Mouse (Mus musculus): Measurements from ENCODE around the gene Nrm. TPM values are rescaled to one million over a fixed set of nuclear protein-coding genes. Genes with fewer than 3 reads are reported as not detected.
A peak's percentile ranks its signal among the peaks of the same experiment; 100 is the strongest.

Nrm gene
- total RNA-seq (2021) = 1 to 10 TPM in 1 of 2 experiments, under 1 TPM in 1; 0.74 to 1.6 TPM
- long read RNA-seq, experiment 1, partial matches to known transcripts = 1 of 2 reads
- long read RNA-seq, experiment 1, other reads (novel, unspliced or antisense) = 0 of 2 reads
- long read RNA-seq, experiment 2, partial matches to known transcripts = 0 of 1 reads
- long read RNA-seq, experiment 2, other reads (novel, unspliced or antisense) = 0 of 1 reads

DNA sequence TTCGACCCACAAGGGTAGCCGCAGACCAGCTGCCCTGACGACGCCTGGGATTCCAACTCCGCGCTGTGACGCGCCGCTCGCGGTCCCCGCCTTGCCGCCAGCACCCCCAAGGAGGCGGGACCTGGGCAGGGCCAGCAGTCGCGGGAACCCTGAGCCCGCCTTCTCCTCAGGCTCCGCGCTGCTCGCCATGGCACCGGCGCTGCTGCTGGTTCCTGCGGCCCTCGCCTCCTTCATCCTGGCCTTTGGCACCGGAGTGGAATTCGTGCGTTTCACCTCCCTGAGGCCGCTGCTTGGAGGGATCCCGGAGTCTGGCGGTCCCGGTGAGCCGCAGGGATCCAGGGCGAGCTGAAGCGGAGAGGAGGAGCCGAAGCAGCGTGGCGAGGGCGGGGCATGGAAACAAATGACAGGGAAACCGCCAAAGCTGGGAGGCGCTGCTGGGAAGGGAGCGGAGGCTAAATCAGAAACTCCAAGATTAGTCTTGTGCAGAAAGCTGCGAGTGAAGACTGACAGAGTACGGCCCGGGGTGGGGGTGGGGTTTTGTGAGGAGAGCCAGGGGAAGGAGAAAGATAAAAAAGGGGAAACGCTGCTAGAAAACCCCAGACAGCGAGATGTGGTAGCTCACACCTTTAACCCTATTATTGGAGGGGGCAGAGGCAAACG lies at the start of gene Nrm:
Gene Nrm (plus strand): TSS at position 121 of the 660 bp plus-strand sequence.
- peak; percentile 88 for DNase-seq

DNA sequence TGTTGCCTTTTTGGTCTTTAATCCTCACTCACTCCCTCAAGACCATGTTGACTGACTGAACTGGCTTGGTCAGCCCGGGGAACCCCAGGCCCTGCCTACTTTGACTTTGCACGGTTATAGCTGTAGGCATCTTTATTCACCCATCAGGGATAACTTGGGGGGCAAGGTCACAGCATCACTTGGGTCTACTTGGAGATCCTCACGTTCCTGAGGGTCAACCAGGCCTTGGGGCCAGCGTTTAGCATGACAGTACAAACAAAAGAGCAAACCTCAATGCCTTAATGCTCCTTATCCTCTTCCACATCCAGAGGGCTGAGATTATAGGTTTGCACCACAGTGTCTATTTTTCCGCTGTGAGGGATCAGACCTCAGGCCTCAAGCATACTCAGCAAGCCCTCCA lies 48.8 kb upstream of the Nrm start:
- DNase-seq = no peak

DNA sequence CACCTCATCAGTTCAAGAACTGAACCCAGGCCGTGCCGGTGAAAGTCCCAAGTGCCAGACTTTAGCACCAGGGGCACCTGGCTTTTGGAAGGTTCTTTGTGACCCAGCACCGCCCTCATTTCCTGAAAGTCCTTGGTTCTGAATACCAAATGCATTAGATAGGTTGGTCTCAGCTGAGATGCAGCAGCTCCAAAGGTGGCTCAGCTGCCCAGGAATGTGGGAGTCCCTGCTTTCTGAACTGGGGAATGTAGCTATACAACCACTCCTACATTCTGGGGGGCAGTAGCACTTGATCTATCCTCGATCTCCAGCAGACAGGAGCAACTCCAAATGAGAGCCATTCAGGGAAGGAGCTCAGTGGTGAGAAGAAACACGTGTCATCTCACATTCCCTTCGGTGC lies 48.4 kb upstream of the Nrm start:
- no peak for DNase-seq

- peak; percentile 89 for DNase-seq
Measured at GRCm38 (mm10) chr17:35813245-35813647, 47.9 kb upstream of the Nrm start.

DNA sequence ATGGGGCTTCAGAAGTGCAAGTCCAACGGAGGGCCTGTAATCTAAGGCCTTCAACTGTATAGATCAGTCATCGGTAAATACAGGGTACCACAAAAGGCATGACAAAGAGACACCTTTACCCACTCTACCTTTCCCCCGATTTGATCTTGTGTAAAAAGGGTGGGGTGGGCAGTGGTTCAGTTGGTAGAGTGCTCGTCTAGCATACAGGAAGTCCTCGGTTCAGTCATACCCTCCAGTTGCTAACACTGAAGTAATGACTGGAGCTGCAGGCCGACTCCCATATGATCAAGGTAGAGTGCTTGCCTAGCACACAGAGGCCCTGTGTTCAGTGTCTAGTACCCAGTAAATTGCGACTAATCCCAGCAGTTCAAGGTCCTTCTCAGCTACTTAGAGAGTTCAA lies 47.5 kb upstream of the Nrm start:
- DNase-seq = no peak

GRCm38 (mm10) chr17:35814678-35815077 lies 46.4 kb upstream of the Nrm start:
- DNase-seq = no peak

GRCm38 (mm10) chr17:35815836-35816235 lies 45.3 kb upstream of the Nrm start:
- DNase-seq = no peak

- DNase-seq = no peak
Measured at GRCm38 (mm10) chr17:35816686-35817085, 44.4 kb upstream of the Nrm start.

DNA sequence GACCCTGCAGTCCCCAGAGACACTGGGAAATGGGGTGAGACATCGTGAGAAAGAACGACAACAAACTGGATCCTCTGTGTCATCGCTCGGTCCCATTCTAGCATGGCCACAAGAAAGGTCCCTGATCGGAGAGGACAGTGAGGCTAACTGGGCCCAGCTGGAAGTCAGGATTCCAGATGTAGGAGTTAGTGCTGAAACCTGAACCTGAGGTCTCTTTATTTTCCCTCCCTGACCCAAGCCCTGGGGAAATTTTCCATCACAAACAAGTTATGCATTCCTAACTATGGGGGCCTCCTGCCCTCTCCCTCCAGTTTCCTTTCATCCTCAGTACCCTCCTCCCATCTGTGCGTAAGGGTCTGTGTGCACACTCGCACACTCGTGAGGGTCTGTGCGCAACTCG lies 43.9 kb upstream of the Nrm start:
- no peak for DNase-seq

DNA sequence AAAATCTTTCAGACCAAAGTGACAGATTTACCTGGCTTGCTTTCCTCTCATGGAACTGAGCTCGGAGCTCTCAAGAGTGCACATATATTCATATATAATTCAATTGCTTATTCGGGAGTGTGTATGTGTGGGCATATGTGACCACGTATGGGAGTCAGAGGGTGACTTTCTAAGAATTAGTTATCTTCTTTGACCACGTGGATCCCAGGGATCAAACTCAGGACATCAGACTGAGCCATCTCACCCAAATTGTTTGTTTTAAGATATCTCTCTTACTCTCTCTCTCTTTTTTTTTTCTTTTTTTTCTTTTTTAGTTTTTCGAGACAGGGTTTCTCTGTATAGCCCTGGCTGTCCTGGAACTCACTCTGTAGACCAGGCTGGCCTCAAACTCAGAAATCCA lies 41.0 kb upstream of the Nrm start:
- DNase-seq = no peak

DNA sequence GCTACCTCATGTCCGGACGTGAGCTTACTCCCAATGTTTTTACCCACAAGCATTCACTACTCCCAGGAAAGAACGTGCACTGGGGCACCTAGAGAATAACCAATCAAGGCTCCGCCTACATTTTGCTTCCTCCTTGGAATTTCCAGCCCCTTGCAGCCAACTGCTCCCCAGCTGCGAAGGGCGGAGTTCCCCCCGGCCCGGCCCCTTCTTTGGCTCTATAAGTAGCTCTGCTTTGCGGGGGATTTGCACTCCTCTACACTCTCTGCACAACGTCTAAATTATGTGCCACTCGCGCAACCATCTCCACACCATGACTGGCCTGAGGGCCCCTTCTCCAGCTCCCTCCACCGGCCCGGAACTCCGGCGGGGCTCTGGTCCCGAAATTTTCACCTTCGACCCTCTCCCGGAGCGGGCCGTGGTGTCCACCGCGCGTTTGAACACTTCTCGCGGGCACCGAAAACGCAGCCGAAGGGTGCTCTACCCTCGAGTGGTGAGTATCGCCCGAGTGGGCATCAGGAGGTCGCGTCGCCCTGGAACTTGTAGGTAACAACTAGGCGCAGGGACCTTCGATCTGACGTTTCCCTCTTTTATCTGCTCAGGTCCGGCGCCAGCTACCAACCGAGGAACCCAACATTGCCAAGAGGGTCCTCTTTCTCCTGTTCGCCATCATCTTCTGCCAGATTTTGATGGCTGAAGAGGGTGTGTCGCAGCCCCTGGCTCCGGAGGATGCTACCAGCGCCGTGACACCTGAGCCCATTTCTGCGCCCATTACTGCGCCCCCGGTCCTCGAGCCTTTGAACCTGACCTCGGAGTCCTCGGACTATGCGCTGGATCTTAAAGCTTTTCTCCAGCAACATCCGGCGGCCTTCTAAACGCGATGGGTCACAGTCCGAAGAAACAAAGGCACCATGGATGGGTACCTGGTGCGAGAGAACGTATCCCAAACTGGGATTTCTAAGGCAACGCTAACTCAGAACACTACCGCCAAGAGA lies 39.4 kb upstream of the Nrm start, which contains the start of gene Ier3:
Gene Ier3 (plus strand): TSS at position 246 of the 992 bp plus-strand sequence.
- DNase-seq = peak; percentile 85

GRCm38 (mm10) chr17:35822564-35822963 lies 38.6 kb upstream of the Nrm start:
- no peak for DNase-seq

GRCm38 (mm10) chr17:35822964-35823937 lies 37.9 kb upstream of the Nrm start, which contains the start of gene Flot1:
Gene Flot1, plus strand, starts transcription at chr17:35823230.
- peak; percentile 87 for DNase-seq

DNA sequence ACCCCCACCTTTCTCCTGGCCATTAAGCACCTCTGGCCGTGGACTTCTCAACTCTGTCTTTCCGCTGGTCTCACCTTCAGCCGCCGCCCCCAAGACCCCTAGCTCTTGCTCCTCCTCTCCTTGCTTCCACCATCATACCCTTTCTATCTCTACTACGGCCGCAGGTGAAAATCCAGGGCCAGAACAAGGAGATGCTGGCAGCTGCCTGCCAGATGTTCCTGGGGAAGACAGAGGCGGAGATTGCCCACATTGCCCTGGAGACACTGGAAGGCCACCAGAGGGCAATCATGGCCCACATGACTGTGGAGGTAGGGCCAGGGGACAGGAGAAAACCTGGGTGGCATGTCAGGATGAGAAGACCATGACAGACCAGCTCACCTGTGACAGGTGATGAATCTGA lies 36.7 kb upstream of the Nrm start:
- no peak for DNase-seq

DNA sequence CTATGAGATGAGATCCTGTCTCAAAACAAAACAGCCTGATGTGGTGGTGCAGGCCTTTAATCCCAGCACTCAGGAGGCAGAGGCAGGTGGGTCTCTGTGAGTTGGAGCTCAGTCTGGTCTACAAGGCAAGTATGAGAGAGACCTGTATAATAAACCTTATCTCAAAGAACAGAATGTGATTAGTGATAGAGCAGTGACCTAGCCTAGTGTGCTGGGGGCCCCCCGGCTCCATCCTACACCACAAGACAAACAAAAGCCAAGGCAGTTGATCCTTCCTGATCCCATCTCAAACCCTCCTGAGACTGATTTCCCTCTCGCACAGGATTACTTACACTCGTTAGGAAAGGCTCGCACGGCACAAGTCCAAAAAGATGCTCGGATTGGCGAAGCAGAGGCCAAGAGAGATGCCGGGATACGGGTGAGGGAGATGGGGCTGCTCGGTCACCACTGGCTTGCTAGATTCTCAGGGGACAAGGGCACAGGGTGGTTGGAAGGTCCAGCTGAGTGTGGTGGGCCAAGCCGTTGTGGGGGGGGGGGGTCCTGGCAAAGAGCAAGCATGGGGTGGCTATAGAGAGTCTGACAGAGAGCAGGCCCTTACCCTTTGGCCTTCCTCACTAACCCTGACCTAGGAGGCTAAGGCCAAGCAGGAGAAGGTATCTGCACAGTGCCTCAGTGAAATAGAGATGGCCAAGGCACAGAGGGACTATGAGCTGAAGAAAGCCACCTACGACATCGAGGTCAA lies 35.8 kb upstream of the Nrm start:
- no peak for DNase-seq

- DNase-seq = peak; percentile 74
Measured at GRCm38 (mm10) chr17:35829737-35830136, 31.4 kb upstream of the Nrm start.

DNA sequence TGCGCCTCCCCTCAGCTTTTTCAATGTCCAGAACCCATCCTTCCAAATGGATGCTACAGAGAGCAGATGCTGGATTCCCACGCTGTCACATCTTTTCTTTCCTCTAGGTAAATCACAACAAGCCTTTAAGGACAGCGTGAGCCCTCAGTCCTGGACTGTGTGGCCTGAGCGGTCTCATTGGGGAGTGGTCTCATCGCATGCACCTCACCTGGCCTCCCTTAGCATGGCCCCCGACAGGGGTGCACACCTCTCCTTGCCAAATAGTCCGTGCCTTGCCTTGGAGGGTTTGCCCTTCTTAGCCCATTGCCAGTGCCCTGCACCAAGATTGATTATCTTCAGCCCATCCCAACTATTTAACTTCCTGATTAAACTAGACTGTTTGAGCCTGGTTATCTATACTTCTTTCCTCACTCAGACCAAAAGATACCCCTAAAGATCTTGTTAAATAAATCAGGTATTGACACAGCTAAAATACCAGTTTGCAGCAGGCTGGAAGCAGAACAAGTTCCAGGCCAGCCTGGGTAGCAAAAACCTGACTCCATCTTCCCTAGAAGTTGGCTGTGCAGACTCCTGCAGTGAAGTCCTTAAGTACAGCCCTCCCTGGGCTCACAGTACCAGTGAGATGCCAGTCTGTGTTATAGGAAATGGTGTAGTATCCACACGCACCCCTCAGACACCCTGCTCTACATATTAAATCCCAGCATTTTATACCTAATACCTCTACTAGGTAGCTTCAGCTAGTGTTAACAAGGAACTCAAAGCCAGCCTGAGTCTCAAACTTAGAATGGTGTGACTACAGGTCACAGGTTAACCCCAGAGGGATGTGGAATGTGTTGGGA lies 28.5 kb upstream of the Nrm start:
- no peak for DNase-seq

DNA sequence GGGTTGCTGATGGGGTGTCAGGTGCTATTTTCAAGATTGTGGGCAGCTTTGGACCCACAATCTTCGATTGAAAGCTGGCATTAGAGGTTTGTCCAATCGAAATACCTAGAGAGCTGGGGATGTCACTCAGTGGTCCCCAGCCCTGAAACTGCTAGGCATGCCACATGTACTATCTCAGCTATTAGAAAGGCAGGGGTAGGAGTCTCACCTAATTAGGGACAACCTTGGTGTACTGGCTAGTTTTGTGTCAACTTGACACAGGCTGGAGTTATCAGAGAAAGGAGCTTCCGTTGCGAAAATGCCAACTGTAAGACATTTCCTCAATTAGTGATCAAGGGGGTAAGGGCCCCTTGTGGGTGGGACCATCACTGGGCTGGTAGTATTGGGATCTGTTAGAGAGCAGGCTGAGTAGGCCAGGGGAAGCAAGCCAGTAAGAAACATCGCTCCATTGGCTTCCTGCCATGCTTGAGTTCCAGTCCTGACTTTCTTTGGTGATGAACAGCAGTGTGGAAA lies 27.8 kb upstream of the Nrm start:
- DNase-seq = no peak

DNA sequence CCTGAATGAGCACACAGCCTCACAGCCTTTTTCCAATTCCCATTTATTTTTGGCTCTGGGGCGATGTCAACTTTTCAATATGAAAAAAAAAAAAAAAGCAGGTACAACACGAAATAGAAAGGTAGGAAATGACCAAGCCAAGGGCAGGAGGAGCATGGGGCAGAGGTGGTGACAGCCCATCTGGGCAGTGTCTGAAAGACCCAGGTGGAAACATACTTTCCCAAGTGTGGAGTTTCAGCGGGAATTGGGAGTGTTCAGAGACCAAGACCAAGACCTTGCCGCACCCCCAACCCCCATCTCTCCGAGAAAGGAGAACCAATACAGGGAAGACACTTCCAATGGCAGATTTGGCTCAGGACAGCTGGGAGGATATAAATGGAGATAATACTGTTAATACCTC lies 27.2 kb upstream of the Nrm start:
- no peak for DNase-seq
